Mouse (Mus musculus): ENCODE data around the gene Tbc1d13.

DNA sequence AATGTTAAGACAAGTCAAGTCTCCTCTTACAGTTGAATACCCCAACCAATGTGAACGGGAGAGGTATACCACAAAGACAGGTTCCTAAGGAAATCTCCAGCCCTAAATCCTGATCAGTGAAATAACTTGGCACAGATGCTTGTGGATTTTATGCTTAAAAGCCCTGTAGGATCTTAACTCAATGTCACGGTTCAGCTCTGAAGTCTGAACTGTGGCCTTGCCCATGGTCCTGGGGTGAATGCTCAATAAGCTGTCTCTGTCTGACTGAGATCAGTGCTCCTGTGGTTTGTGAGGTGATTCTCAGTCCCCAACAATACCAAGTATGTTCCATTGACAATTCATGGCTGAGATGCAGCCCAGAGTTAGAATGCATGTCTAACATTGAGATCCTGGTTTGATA is 48.9 kb downstream of the Tbc1d13 start:
- no peak for TF ChIP-seq CTCF (IDR thresholded peaks at IDR 0.05; ENCODE audit: insufficient read depth, low read depth, low read length)
- no peak for TF ChIP-seq POLR2A (IDR thresholded peaks at IDR 0.05; ENCODE audit: insufficient read depth, low read depth, low read length)

All from olfactory bulb, adult 2 months (tissue).